17 mouse cellular contexts compared by ENCODE assay signal in genomic region chr4:45719564-45719963, GRCm38 (mm10).
DNase-seq lines count a peak whose midpoint lies in the region; ATAC-seq lines count a peak whose summit lies in the region.
"Had no signal": no experiment of that assay in that cellular context is flagged by ENCODE, and none has a peak within 500 bp of the region (broad histone marks: within the 10 kb centered on the region; RNA-seq: fewer than 3 reads in every experiment).

No protein-coding gene starts in this region.

- H3K4me2 ChIP-seq in forebrain, embryonic 12.5 days, result no peak overlapping the region
- no peak overlapping the region for H3K4me2 ChIP-seq in forebrain, embryonic 11.5 days (ENCODE audit: low read depth, low read length, severe bottlenecking)
- H3K4me2 ChIP-seq in forebrain, embryonic 15.5 days (replicated peaks), result no peak overlapping the region
- H3K4me2 ChIP-seq: neural tube, embryonic 15.5 days had no signal

- H3K27ac ChIP-seq in forebrain, embryonic 12.5 days, result peak overlapping the region; percentile 70
- H3K27ac ChIP-seq in forebrain, embryonic 11.5 days (ENCODE audit: low read depth, low read length), result no peak overlapping the region
- H3K27ac ChIP-seq in forebrain, embryonic 15.5 days (replicated peaks), result peak overlapping the region; percentile 24
- H3K27ac ChIP-seq: gastrocnemius, adult 2 months; macrophage; neural tube, embryonic 15.5 days had no signal

- H3K4me1 ChIP-seq in forebrain, embryonic 12.5 days, result peaks cover 16% of the 10 kb centered on the region
- no peaks in the 10 kb centered on the region; the same call in 1 of the 2 replicates for H3K4me1 ChIP-seq in forebrain, embryonic 11.5 days (replicated peaks; ENCODE audit: control insufficient read depth, insufficient read depth, low read length)
- H3K4me1 ChIP-seq in forebrain, embryonic 15.5 days, result peaks cover 21% of the 10 kb centered on the region

- 0 out of 2 replicates have a peak, but pooled peaks have one; percentile 31 for ATAC-seq in forebrain, embryonic 12.5 days (ENCODE audit: low FRiP score)
- ATAC-seq in forebrain, embryonic 11.5 days (replicated peaks; ENCODE audit: low FRiP score), result no peak
- ATAC-seq in forebrain, embryonic 15.5 days (replicated peaks), result no peak; the same call in 1 of the 2 replicates
- ATAC-seq: intestine, postnatal 0 days had no signal

- H3K9ac ChIP-seq in forebrain, embryonic 12.5 days, result no peak overlapping the region
- H3K9ac ChIP-seq in forebrain, embryonic 11.5 days (ENCODE audit: low read length), result no peak overlapping the region
- H3K9ac ChIP-seq in forebrain, embryonic 15.5 days (replicated peaks), result no peak overlapping the region
- H3K9ac ChIP-seq: neural tube, embryonic 15.5 days had no signal

- intact Hi-C loops in left cerebral cortex, postnatal 25 days (cut with DNase I), result no loop called here

- H3K9me3 ChIP-seq in forebrain, embryonic 12.5 days, result no peaks in the 10 kb centered on the region
- H3K9me3 ChIP-seq in forebrain, embryonic 11.5 days (ENCODE audit: control insufficient read depth, low read length), result no peaks in the 10 kb centered on the region
- no peaks in the 10 kb centered on the region for H3K9me3 ChIP-seq in forebrain, embryonic 15.5 days
- H3K9me3 ChIP-seq: neural tube, embryonic 15.5 days had no signal

- WGBS in forebrain, embryonic 12.5 days, result 46% methylated on average over 3 of the region's 3 CpGs
- WGBS in forebrain, embryonic 11.5 days, result 66% methylated on average over 3 of the region's 3 CpGs
- 58% methylated on average over 3 of the region's 3 CpGs for WGBS in forebrain, embryonic 15.5 days

- DNase-seq in forebrain, embryonic 11.5 days (ENCODE audit: low spot score), result no peak
- peak; percentile 22 for DNase-seq in CD4-positive, CD25-positive, alpha-beta regulatory T cell, adult 2 months (ENCODE audit: low read depth, low spot score)
- DNase-seq in thymus, postnatal 0 days (ENCODE audit: low spot score), result peak; percentile 62
- no peak for DNase-seq in left cerebral cortex, adult 18-20 months (ENCODE audit: low spot score in 2 of 2)
- DNase-seq in frontal cortex, postnatal 14 days (ENCODE audit: low spot score in 2 of 2), result no peak
- DNase-seq in left cerebral cortex, postnatal 25 days (ENCODE audit: low spot score in 2 of 2), result no peak
- DNase-seq: cerebellum, adult 2 months; embryo, embryonic 11 days; gastrocnemius, adult 2 months; kidney, postnatal 36 days; lung, adult 2 months; right cerebral cortex, adult 18-20 months had no signal

- no peaks in the 10 kb centered on the region for H3K36me3 ChIP-seq in forebrain, embryonic 12.5 days (replicated peaks)
- no peaks in the 10 kb centered on the region for H3K36me3 ChIP-seq in forebrain, embryonic 11.5 days (ENCODE audit: control insufficient read depth, insufficient read depth, low read length)
- no peaks in the 10 kb centered on the region for H3K36me3 ChIP-seq in forebrain, embryonic 15.5 days
- H3K36me3 ChIP-seq: neural tube, embryonic 15.5 days had no signal

- peaks cover 63% of the 10 kb centered on the region for H3K27me3 ChIP-seq in forebrain, embryonic 12.5 days
- peaks cover 9% of the 10 kb centered on the region; the same call in 1 of the 2 replicates for H3K27me3 ChIP-seq in forebrain, embryonic 11.5 days (ENCODE audit: control insufficient read depth, insufficient read depth, low read length)
- no peaks in the 10 kb centered on the region for H3K27me3 ChIP-seq in forebrain, embryonic 15.5 days
- H3K27me3 ChIP-seq: neural tube, embryonic 15.5 days had no signal

- no peak overlapping the region for H3K4me3 ChIP-seq in forebrain, embryonic 12.5 days (replicated peaks)
- no peak overlapping the region for H3K4me3 ChIP-seq in forebrain, embryonic 11.5 days (ENCODE audit: low read depth, low read length)
- no peak overlapping the region for H3K4me3 ChIP-seq in forebrain, embryonic 15.5 days
- H3K4me3 ChIP-seq: gastrocnemius, adult 2 months; neural tube, embryonic 15.5 days had no signal

Comparison
In these comparisons a context has a peak if more than half of its experiments do, and no peak if none do; other contexts are left out.
1. DNase-seq: peak in CD4-positive, CD25-positive, alpha-beta regulatory T cell, adult 2 months (single experiment) and thymus, postnatal 0 days (single experiment); none in forebrain, embryonic 11.5 days (single experiment), left cerebral cortex, adult 18-20 months (0 of 2), frontal cortex, postnatal 14 days (0 of 2) and left cerebral cortex, postnatal 25 days (0 of 2).